Mouse (Mus musculus) MN1 (cell line): ENCODE measurements around the gene Pnkd.
A peak's percentile ranks its signal among the peaks of the same experiment; 100 is the strongest.
"Not testable (repeated sequence)": the region's sequence is repeated elsewhere in the genome, so short reads cannot be mapped to it uniquely, and the experiment has no call there.

Experiments used
- DNase-seq: peaks from one replicate; pipeline ENCODE4 v3.0.0-alpha.2; 2016; ENCODE audit warnings: low spot score

The Pnkd gene

DNA sequence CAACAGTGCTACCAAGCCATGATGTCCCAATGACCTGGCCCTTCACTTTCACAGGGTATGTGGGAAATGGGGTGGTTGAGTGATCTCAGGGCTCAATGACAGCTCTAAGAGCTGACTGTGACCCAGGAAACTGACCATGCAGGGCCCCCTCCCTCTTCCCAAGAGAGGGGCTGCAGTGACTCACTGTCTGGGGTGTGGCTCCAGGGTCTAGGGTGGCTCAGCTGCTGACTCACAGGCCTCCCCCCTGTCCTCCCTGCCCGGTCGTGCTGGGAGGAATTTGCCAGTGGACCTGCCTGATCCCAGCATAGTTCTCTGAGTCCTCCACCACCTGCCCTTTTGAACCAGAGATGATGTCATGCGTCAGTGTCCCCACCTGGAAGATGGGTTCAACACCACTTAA, 12.5 kb downstream of the Pnkd start:
- DNase-seq = peak; percentile 55

DNA sequence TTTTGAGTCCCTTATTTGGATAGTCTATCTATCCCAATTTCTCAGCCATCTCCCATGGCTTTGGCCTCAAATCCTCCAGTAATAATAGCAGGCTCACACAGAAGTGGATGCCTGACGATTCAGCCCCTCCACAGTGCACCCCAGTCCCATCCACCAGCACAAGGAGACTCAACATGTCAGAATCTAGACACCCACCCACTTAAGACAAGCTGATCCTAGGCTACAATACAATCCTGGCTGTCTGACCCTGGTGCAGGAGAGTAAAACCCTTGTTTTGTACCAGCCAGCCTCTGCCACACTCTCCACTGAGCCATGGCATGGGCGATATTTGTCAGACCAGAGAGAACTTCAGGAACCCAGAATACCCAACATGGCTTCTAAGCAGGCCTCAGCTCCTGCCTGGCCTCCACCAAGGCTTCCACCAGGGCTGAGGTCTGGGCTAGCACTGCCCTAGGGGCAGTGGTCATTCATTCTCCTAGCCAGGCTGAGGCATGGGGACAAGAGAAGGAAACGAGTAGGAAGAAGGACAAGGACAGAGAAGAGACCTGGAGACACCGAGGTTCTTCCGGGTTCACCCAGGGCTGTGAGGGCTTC, 13.5 kb downstream of the Pnkd start:
- no peak for DNase-seq

DNA sequence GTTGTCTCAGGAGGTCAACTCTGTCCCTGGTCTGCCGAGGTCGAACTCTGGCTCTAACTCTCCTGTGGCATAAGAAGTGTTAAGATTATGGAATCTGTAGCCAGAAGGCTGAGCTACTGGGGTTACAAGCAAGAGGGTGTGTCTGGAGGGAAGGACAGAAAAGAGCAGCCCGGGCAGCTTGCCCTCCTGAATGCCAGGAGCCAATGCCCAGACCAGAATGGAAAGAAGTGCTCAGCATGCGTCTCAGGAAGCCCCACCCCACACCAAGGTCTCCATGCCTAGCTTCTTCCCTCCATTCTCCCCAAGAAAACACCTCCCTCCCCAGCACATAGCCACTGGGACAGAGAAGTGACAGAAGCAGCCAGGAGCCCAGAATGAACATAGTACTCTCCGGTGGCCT, 14.3 kb downstream of the Pnkd start:
- DNase-seq = no peak

DNA sequence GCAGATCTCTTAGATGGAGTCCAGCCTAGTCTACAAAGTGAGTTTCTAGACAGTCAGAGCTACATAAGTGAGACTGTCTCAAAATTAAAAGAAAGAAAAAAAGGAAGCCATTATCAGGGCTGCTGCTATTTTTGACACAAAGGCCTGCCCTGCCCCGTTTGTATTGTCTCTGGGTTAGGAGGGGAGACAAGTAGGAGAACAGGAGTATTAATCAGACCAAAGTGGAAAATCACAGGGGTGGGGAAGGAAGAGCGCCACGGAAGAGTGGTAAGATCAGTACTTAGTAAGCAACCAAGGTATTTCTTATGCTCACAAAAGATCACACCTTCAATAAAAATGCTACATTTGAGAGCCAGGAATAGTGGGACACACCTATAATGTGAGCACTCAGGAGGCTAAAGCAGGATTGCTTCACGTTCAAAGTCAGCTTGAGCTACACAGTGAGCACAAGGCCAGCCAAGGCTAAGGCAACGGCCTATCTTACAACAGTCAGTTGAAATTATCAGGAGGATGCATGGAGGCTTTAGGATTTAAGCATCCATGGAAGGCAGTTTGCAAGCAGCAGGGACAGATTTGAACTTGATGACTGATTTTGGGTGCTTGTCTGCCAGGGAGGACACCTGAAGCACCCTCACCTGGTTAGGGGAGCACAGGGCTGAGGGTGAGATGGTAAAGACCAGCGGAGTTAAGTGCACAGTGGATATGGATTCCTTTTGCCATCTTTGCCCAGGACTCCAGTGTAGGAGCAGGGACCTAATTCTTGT, 15.8 kb downstream of the Pnkd start:
- DNase-seq = no peak

DNA sequence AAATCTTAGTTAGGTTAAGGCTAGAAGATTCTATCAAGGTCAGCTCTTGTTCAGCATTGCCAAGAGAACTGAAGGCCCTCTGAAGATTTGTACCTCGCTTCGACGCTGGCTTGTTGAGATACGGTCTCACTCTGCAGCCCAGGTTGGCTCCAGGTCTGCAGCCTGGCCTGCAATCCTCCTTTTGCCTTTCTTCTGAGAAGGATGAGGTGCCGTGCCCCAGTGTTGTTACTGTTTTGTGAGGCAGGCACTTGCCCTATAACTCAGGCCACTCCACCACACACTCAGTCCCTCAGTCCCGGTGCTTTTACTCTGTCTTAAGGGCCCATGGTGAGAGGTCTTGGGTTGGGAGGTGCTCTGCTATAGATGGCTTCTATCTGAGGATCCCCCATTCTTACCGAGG, 17.5 kb downstream of the Pnkd start:
- DNase-seq = no peak

DNA sequence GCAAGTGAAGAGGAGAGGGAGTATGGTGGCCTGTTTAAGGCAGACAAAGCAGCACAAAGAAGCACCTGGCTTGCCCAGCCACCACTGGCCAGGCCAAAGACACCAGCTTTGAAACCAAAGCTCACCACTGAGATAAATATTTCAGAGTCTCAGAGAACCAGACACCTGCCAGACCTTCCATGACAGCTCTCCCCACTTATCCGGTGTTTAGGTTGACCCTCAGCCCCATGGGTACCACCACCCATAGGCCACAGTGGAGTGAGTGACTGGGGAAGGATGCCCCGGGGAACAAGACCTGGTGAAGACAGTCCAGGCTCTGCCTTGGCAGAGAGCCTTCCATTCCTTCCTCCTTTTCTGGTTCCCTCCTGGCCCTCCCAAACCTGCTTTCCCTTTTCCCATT, 18.1 kb downstream of the Pnkd start:
- DNase-seq = no peak

DNA sequence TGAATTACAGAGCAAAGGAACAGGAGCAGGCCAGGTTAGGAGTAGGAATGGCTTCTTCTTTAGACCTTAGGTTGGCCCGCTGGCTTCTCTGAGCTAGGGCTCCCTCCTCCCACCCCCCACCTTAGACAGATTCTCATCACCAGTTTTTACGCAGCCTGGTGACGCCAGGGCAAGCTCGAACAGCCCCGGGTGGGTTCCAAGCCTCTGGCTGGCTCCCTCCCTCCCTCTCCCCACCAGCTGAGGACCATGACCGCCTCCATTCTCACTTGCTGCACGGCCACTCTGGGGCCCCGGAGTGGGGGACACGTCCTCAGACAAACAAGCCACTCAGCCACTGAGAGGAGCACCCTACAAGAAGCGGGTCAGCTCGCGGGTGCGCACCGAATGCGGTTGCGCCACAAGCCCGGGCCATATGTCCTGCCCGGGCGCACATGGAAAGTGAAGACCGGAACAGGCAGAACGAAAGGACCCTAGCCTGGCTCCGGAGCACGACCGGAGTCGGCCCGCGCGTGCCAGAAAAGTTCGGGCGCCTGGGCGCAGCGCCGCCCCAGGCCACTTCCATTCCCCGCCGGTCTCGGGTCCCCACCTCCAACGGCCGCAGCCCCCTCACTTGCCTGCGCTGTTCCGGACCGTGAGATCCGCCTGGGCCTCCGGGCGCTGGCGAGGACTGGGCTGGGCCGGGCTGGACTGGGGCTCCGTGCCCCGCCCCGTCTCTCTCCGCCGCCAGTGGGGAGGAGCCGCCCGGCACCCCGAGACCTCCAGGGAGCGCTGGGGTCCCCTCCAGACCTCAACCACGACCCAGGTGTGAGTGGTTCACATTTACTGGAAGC, 19.0 kb downstream of the Pnkd start:
- peak; percentile 60 for DNase-seq

DNA sequence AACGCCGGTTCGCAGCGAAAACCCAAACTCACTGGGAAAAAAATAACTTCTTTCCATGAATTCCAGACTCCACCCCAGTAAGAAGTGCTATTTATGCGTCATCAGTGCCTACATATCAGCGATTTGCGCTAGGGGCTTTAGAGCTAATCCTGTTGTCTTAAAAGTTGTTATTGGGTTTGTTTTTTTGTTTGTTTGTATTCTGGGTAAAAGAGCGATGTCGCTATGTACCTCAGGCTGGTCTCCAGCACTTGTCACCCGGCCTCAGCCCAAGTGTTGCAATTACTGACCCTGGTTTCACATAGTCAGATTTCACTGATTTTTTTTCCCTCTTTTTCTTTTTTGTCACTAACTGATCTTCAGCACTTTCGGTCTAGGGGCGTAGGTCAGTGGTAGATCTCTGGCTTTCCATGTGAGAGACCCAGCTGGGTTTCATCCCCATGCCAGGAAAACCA, 19.6 kb downstream of the Pnkd start:
- DNase-seq = no peak

DNA sequence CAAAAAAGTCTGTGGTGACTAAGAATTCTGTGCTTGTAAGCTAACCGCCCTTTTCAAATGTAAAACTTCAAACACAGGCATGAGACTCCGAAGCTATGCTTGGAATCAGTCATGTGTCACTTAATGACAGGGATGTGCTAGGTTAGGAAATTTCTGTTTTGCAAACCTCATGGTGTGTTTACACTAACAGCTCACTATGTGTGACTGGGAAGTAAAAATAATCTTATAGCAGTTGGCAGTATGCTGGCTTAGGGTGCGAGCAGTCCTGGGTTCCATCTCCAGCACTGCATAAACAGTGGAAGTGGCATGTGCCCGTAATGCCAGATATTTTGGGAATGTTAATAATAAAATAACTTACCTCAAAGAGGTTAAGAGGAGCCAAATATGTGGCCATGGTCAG, 20.2 kb downstream of the Pnkd start:
- no peak for DNase-seq

DNA sequence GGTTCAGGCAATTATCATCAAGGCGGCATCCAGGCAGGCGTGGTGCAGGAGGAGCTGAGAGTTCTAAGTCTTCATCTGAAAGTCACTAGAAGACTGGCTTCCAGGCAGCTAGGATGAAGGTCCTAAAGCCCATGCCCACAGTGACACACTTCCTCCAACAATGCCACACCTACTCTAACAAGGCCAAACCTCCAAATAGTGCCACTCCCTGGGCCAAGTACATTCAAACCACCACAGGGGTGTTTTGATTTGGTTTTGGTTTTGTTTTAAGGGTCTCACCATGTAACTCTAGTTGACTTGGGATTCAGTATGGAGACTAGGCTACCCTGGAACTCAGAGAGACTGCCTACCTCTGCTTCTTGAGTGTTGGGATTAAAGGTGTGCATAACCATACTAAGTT, 20.8 kb downstream of the Pnkd start, which contains the start of gene Tmbim1:
TSS of gene Tmbim1 (minus strand) at position 101 of the 400 bp plus-strand sequence.
- no peak for DNase-seq

DNA sequence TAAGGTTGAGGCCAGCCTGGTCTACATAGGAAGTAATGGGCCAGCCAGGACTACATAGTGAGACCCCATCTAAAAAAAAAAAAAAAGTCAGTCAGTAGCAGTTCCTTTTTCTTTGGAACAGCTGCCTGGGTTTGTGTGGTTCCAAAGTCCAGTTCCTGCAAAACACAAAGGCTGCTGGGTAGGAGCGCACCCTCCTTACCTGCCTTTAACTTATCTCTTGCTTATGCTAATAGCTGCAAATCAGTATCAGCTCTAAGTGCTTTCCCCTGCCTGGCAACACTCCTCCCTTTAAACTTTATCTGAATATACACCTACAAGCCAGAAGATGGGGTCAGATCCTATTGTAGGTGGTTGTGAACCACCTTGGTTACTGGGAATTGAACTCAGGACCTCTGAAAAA, 22.4 kb downstream of the Pnkd start:
- DNase-seq = no peak

DNA sequence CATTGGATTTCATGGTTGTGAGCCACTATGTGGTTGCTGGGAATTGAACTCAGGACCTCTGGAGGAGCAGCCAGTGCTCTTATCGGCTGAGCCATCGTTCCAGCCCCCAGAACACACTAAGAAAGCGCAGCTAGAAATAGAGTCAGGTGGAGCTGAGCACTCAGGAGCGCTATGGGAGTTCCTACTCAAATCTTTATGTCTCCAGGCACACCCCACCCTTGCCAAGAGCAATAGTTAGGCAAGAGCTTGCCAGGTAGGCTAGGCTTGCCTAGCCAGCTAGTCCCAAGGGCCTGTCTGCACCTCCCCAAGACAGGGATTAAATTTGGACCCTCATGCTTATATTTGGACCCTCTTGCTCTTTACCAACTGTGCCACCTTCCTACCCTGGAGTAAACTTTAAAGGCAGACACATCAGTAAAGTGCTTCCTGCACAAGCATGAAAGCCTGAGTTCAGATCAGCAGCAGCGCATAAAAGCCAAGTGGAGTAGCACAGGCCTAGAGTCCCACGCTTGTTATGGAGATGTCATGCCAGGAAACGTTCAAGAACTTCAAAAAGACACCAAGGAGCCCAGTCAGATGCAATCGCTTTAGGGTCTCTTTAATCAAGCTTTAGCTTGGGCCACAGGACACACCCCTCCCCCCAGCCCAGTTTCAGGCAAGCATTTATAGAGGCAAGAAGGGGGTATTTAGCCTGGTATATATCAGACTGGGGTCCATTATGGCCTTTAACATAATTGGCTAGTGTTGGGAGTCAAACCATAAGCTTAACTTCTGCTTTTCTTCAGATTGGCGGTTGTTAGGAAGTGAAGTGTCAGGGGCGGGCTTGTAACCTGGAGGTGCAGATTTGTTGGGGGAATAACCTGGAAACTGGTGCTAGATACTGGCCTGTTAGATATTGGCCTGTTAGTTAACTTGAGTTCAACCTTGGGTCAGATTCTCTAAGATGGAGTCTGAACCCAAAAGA, 23.6 kb downstream of the Pnkd start:
- no peak for DNase-seq

DNA sequence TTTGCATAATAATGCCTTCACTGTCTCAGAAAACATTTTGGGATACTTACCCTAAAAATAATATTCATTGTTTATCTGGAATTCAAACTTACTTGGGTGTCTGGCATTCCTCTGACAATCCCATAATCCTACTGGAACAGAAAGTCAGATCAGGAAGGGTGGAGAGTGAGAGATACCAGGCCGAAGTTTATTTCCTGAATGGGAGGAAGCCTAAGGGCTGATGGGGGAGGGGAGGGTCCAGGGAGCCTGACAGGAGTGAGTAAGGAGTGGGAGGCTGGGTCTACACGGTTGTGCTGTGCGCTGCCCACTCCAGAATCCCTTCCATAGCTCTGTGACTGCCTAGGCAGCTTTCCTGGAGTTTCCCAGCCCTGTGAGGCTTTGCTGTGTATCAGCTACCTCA, 25.0 kb downstream of the Pnkd start:
- DNase-seq = no peak

DNA sequence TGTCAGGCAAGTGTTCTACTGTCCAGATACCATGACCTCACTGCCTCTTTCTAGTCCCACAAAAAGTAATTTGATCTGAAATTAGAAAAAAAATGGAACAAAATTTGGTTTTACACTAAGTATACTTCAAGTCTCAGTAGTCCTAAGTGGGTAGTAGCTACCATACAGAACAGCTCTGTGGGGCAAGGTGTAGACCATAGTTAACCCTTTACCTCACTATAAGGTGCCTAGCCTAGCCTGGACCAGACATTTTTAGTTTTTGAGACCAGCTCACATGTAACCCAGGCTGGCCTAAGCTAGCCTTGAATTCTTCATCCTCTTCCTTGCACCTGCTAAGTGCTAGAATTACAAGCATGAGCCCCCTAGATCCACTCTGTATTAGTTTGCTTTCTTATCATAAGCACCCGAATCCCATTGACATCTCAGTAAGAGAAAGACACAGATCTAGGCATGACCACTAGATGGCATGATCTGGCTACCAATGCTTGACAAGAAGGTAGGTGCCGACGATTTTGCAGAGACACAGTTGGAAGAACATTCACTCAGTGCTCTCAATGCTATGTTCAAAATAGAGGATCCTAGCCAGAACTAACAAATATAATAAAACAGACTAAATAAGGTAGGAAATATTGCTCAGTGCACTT, 28.4 kb downstream of the Pnkd start:
- peak; percentile 87 for DNase-seq

DNA sequence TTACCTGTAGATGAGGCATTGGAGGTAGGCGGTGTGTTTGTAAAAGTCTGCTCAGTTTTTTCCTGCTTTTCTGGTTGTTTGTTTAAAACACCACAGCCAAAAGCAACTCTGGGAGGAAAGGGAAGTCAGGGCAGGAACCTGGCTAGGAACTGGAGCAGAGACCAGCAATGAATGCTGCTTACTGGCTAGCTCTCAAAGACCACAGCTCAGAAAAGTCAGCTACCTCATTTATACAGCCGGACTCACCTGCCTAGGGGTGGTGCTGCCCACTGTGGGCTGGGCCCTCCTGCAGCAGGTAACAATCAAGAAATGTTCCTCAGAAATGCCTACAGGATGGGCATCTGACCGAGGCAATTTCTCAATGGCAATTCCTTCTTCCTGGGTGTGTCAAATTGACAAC, 30.1 kb downstream of the Pnkd start:
- no peak for DNase-seq

DNA sequence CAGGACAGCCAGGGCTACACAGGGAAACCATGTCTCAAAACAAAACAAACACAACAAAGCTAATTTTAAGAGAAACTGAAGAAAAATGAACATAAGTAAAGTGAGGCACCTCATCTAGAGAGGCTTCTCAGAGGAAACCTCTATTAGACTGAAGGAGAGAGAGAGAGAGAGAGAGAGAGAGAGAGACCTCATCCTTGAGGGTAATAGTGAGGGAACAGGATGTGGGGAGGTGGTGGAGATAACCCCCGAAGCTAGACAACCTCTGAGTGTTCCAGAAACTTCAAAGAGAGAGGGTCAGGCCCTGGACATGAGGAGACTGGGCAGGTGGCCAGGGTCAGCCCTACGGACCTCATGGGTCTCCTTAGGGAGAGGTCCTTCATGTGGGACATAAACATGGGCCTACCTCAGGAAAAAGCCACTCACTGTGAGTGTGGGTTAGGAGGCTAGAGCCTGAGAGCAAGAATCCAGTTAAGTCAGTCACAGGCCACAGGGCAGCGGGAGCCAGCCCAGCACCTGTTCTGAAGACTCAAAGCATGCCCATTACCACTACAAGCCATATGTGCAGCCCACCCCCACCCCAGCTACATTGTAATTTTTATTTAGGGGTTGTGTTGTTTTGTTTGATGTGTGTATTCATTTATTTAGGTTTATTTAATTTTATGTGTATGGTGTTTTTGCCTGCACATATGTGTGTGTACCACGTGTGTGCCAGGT, 31.5 kb downstream of the Pnkd start:
- no peak for DNase-seq

DNA sequence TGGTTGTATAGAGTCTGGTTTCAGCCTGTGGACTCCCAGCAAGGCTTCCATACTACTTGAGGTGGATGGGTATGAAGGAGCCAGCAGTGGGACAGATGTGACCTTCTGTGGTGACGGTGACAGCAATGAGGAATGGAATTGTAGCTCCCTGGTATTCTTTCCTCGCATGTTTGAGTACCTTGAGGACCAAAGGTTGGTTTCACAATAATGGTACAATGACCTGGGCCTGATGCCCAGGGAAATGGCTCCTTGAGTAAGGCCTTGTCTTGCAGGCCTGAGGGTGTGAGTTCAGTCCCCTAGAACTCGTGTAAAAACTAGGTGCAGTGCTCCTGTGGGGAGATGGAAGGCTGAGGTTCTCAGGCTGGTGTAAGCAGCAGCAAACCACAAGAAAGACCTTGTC, 34.0 kb downstream of the Pnkd start:
- DNase-seq = no peak

DNA sequence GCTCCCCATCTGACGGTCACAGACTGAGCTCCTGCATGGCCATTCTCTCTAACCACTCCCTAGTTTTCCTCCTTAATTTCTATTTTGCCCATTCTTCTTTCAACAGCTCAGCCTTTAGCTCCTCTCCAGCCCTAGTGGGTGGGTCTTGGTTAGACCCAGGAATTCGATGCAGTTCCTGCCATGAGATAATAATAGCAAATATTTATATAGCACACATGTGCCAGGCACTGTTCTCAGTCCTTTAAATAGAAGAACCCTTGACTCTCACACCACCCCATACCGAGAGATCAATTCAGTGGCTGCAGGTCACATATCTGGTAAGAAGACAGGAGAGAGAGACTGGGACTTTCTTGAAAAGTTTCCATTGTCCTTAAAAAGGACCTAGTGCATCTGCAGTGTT, 36.7 kb downstream of the Pnkd start:
- DNase-seq = no peak

DNA sequence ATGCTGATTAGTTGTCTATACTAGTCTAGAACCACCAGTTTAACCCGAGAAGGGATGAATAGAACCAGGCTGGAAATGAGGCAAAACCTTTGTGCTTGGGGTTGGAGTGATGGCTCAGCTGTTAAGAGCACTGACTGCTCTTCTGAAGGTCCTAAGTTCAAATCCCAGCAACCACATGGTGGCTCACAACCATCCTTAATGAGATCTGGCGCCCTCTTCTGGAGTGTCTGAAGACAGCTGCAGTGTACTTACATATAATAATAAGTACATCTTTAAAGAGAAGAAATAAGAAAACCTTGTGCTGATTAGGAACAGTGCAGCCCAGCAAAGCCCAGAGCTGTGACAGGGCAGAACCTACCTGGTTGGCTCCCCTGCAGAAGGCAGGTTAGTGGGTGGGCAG, 42.2 kb downstream of the Pnkd start:
- not testable (repeated sequence) for DNase-seq

DNA sequence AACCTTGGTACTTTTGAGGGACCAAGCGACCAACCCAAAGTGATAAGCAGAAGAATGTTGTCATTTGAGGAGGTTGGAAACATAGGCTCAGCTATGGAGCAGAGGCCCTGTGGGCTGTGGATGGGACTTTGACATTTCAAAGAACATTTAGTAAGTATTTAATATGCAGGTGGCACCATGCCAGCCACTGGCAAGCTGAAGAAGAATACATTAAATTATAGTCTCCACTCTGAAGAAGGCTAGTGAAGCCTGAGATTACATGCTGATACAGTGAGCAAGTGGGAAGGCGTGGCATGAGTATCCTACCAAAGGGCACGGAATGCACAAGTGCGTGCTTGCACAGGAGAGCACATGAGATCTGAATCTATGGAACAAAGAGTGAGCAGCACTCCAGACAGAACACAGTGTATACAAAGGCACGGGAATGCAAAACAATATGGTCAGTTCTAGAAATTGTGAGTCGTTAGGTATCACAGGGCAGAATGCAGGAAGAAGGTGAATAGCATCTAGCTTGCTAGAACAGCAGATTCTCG, 45.2 kb downstream of the Pnkd start:
- DNase-seq = no peak
